Mouse (Mus musculus) limb, embryonic 11.5 days (tissue): ENCODE results near the gene Itfg2. TPM values are rescaled to one million over a fixed set of nuclear protein-coding genes. Genes with fewer than 3 reads are reported as not detected.

Experiments
- ATAC-seq: fragments of 200-750 bp; cut with Nextera tagmentation; 2 replicates; pipeline ENCODE4 v1.8.0; 2017; ENCODE audit warnings: low read depth; ENCODE audit not compliant: insufficient number of reproducible peaks, low FRiP score, low TSS enrichment
- DNase-seq: peaks from one replicate; pipeline ENCODE4 v3.0.0-alpha.2; 2015; ENCODE audit warnings: low spot score
- H3K27ac ChIP-seq: fragments of 300-500 bp; sonication (generic); replicated peaks from 2 replicates; pipeline ENCODE4 v1.5.1; 2014; ENCODE audit warnings: low read depth, mild to moderate bottlenecking, low read length
- H3K27me3 ChIP-seq: fragments of 300-500 bp; sonication (generic); 2 replicates; pipeline ENCODE4 v1.6.1; 2014; ENCODE audit warnings: mild to moderate bottlenecking, low read length, mixed read lengths; ENCODE audit not compliant: control insufficient read depth, insufficient read depth
- H3K36me3 ChIP-seq: fragments of 300-500 bp; sonication (generic); 2 replicates; pipeline ENCODE4 v1.6.1; 2014; ENCODE audit warnings: mild to moderate bottlenecking, low read length, moderate library complexity, mixed read lengths; ENCODE audit not compliant: control insufficient read depth, insufficient read depth
- H3K4me1 ChIP-seq: fragments of 300-500 bp; sonication (generic); 2 replicates; pipeline ENCODE4 v1.6.1; 2014; ENCODE audit warnings: low read length, mixed read lengths; ENCODE audit not compliant: control insufficient read depth, insufficient read depth
- H3K4me2 ChIP-seq: fragments of 300-500 bp; sonication (generic); 2 replicates; pipeline ENCODE4 v1.6.1; 2014; ENCODE audit warnings: low read depth, mild to moderate bottlenecking, moderate library complexity; ENCODE audit not compliant: severe bottlenecking
- H3K4me3 ChIP-seq: fragments of 300-500 bp; sonication (generic); 2 replicates; pipeline ENCODE4 v1.5.1; 2014; ENCODE audit warnings: low read depth, low read length
- H3K9ac ChIP-seq: fragments of 300-500 bp; sonication (generic); 2 replicates; pipeline ENCODE4 v1.6.1; 2014; ENCODE audit warnings: mild to moderate bottlenecking, low read length
- H3K9me3 ChIP-seq: fragments of 300-500 bp; sonication (generic); 2 replicates; pipeline ENCODE4 v1.6.1; 2016; ENCODE audit warnings: low read length; ENCODE audit not compliant: control insufficient read depth
- WGBS: fragments of 180-500 bp; shearing (Covaris S2); extraction: QIAGEN DNeasy Blood & Tissue Kit; methylation state at CpG from one replicate; pipeline ENCODE4 v1.1.7; 2014; 5-methylcytosine and 5-hydroxymethylcytosine counted together
- polyA plus RNA-seq: library from polyadenylated mRNA; unstranded; fragments of >200 nt; fragmentation: Nextera tagmentation; extraction: Ambion mirVana; gene quantifications from 2 replicates; pipeline ENCODE4 v1.2.1, GENCODE M21; 2014

The Itfg2 gene
- polyA plus RNA-seq, 1 experiment from 2014 or later: 35.0 TPM

GRCm38 (mm10) chr6:128411115-128411514 is 13.6 kb downstream of the Itfg2 start:
- no peak overlapping the region for H3K9ac ChIP-seq
- H3K9me3 ChIP-seq: no peaks in the 10 kb centered on the region
- WGBS: 25% methylated on average over 3 of the region's 3 CpGs
- no peak overlapping the region for H3K27ac ChIP-seq
- H3K27me3 ChIP-seq: no peaks in the 10 kb centered on the region
- no peaks in the 10 kb centered on the region for H3K4me1 ChIP-seq
- H3K4me3 ChIP-seq: no peak overlapping the region
- H3K4me2 ChIP-seq: no peak overlapping the region
- ATAC-seq: peak; percentile 46; the same call in 1 of the 2 replicates
- DNase-seq: peak; percentile 91
- peaks cover 18% of the 10 kb centered on the region for H3K36me3 ChIP-seq

- ATAC-seq (no peak), DNase-seq (no peak)
- no peak overlapping the region for H3K27ac ChIP-seq
- no peak overlapping the region for H3K9ac ChIP-seq
- H3K4me1 ChIP-seq: no peaks in the 10 kb centered on the region
- H3K4me3 ChIP-seq: no peak overlapping the region
- H3K27me3 ChIP-seq: no peaks in the 10 kb centered on the region
- 91% methylated on average over 13 of the region's 13 CpGs for WGBS
- no peak overlapping the region for H3K4me2 ChIP-seq
- peaks cover 18% of the 10 kb centered on the region for H3K36me3 ChIP-seq
- H3K9me3 ChIP-seq: no peaks in the 10 kb centered on the region
Observed at GRCm38 (mm10) chr6:128410305-128410704, 14.4 kb downstream of the Itfg2 start.

DNA sequence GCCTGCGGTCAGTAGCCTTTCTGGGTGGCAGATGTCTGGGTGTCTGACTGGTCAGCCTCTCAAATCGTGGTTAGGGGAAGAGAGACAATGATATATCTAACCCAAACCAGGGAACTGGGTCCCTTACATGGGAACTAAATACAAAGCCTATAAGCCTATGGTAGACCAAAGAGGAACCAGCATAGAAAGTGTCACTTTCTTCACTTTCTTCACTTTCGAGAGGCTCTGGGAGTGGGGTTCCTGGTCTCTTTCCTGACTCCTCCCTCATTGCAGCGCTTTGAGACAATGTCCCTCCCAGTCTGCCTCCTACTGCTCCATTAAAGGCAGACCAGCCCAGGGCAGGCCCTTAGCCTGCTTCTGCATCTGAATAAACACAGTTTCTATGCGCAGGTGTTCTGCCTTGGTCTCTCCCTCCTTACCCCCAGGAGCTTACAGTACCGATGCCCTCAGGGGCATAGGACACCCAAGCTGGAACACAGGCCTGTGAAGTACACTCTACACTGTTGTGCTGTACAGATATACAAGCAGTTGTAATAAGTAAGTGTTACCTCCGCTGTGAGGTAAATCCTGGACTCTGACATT is 16.1 kb downstream of the Itfg2 start:
- H3K4me3 ChIP-seq: no peak overlapping the region
- no peak overlapping the region for H3K4me2 ChIP-seq
- WGBS: 87% methylated on average over 7 of the region's 7 CpGs
- no peak overlapping the region for H3K9ac ChIP-seq
- no peaks in the 10 kb centered on the region for H3K4me1 ChIP-seq
- no peak overlapping the region for H3K27ac ChIP-seq
- ATAC-seq: no peak
- no peaks in the 10 kb centered on the region for H3K9me3 ChIP-seq
- H3K27me3 ChIP-seq: no peaks in the 10 kb centered on the region
- peaks cover 14% of the 10 kb centered on the region for H3K36me3 ChIP-seq
- no peak for DNase-seq

- no peaks in the 10 kb centered on the region for H3K9me3 ChIP-seq
- H3K9ac ChIP-seq: no peak overlapping the region
- ATAC-seq (no peak), DNase-seq (no peak)
- 0 out of 2 replicates have a peak, but pooled peaks cover 3% of the 10 kb centered on the region for H3K4me1 ChIP-seq
- H3K36me3 ChIP-seq: peaks cover 12% of the 10 kb centered on the region
- no peak overlapping the region for H3K4me2 ChIP-seq
- H3K27ac ChIP-seq: no peak overlapping the region
- H3K27me3 ChIP-seq: no peaks in the 10 kb centered on the region
- H3K4me3 ChIP-seq: no peak overlapping the region
- WGBS: 67% methylated on average over 5 of the region's 5 CpGs
Observed at GRCm38 (mm10) chr6:128404708-128405107, 20.0 kb downstream of the Itfg2 start.

- no peak overlapping the region for H3K27ac ChIP-seq
- 0 out of 2 replicates have a peak, but pooled peaks cover 3% of the 10 kb centered on the region for H3K4me1 ChIP-seq
- no peaks in the 10 kb centered on the region for H3K27me3 ChIP-seq
- peak; percentile 35 for DNase-seq
- peak overlapping the region; percentile 2; the same call in 1 of the 2 replicates for H3K9ac ChIP-seq
- no peak overlapping the region for H3K4me2 ChIP-seq
- H3K36me3 ChIP-seq: no peaks in the 10 kb centered on the region
- 55% methylated on average over 14 of the region's 21 CpGs for WGBS
- H3K9me3 ChIP-seq: no peaks in the 10 kb centered on the region
- H3K4me3 ChIP-seq: no peak overlapping the region
- no peak for ATAC-seq
Observed at GRCm38 (mm10) chr6:128399421-128400185, 25.1 kb downstream of the Itfg2 start.

- no peaks in the 10 kb centered on the region for H3K27me3 ChIP-seq
- no peak within 1 kb of the TSS for H3K4me2 ChIP-seq
- H3K36me3 ChIP-seq: no peaks in the 10 kb centered on the region
- no peak for ATAC-seq
- no peak within 1 kb of the TSS for H3K27ac ChIP-seq
- 87% methylated on average over 3 of the region's 3 CpGs for WGBS
- H3K4me1 ChIP-seq: 0 out of 2 replicates have a peak, but pooled peaks cover 3% of the 10 kb centered on the region
- H3K4me3 ChIP-seq: no peak within 1 kb of the TSS
- H3K9ac ChIP-seq: peak within 1 kb of the TSS; percentile 2; the same call in 1 of the 2 replicates
- no peak for DNase-seq
- H3K9me3 ChIP-seq: no peaks in the 10 kb centered on the region
Observed at GRCm38 (mm10) chr6:128398996-128399395, 25.7 kb downstream of the Itfg2 start, which contains the start of gene Nrip2. Gene Nrip2, plus strand, starts transcription at chr6:128399296.

DNA sequence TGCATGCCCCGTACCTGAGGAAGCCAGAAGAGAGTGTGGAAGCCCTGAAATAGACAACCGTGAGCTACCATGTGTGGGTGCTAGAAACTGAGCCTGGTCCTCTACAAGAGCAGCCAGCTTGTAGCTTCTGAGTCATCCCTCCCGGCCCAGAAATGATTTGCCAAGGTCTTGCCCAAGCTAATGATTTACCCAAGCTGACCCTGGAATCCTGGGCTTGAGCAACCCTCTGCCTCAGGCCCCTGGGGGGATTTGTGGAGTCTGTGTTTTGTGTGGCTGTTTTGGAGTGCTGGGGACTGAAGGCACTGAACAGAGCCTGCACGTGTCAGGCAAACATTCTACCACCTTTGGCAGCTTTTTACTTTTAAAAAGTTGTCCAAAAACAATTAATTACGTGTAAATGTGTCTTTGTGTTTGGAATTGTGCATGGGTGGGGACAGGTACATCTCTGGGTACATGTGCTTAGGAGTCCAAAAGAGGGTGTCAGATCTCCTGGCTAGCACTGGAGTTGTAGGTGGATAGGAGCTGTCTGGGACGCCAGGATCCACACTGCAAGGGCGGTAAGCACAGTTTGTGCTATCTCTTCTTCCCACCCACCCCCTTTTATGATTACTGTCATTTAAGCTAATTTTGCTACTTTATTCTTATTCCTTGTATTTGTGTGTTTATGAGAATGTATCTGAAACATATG is 27.0 kb downstream of the Itfg2 start:
- ATAC-seq: no peak
- 79% methylated on average over 7 of the region's 7 CpGs for WGBS
- Histone ChIP-seq H3K9ac (no peak overlapping the region), H3K27ac (no peak overlapping the region), H3K36me3 (no peaks in the 10 kb centered on the region), H3K4me2 (no peak overlapping the region), H3K4me3 (no peak overlapping the region), H3K4me1 (0 out of 2 replicates have a peak, but pooled peaks cover 3% of the 10 kb centered on the region), H3K27me3 (no peaks in the 10 kb centered on the region), H3K9me3 (no peaks in the 10 kb centered on the region)
- no peak for DNase-seq

DNA sequence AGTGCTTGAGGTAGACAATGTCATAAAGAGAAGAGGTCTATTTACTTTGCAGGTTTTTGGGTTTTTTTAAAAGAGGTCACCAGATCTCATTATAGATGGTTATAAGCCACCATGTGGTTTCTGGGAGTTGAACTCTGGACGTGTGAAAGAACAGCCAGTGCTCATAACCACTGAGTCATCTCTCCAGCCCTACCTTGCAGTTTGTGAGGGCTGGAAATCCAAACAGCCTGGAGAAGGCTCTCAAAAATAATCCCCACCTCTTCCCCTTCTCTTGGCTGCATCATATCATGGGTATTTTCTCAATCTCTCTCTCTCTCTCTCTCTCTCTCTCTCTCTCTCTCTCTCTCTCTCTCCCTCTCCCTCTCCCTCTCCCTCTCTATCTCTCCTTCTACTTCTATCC is 34.0 kb downstream of the Itfg2 start:
- Histone ChIP-seq H3K36me3 (no peaks in the 10 kb centered on the region), H3K4me1 (no peaks in the 10 kb centered on the region), H3K27me3 (no peaks in the 10 kb centered on the region), H3K9ac (no peak overlapping the region), H3K4me3 (no peak overlapping the region), H3K27ac (no peak overlapping the region), H3K4me2 (no peak overlapping the region), H3K9me3 (no peaks in the 10 kb centered on the region)
- ATAC-seq (no peak), DNase-seq (no peak)
- WGBS: 65% methylated on average over 1 of the region's 1 CpGs
